Mouse (Mus musculus) liver, adult 10 weeks (tissue): ENCODE measurements around the gene Zfp710. TPM values are rescaled to one million over a fixed set of nuclear protein-coding genes. Genes with fewer than 3 reads are reported as not detected.

Experiments used
- polyA plus RNA-seq: library from polyadenylated mRNA; stranded (reverse); fragments of 350-450 nt; fragmentation: Illumina TruSeq; extraction: RNeasy Lipid Tissue Mini Kit (QIAGEN cat#74804); gene quantifications from one replicate; pipeline ENCODE4 v1.2.3, GENCODE M21; 2014; ENCODE audit warnings: low read depth, low replicate concordance

Gene Zfp710
- 0.64 TPM for polyA plus RNA-seq

GRCm38 (mm10) chr7:80024521-80025390, at the start of gene Zfp710:
Gene Zfp710, plus strand, starts transcription at chr7:80024814.

DNA sequence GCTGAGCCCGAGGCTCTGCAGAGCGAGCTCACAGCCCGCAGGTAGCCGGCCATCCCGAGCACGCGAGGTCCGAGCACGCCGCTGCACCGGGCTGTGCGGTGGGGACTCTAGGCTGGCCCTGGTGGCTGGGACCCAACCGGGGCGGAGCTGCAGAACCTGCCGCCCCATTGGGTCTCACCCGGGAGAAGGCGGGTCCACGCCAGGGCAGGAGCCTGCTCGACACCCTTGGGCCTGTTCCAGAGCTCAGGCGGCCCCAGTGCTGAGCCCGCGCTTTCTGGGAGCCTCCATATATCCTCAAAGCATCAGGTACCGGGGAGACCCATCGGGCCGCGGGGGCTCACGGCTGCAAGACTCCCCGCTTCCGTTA, 90.6 kb downstream of the Zfp710 start, which contains the start of gene Idh2:
TSS of gene Idh2 (minus strand) at position 169 of the 367 bp plus-strand sequence.

Other genes with a start within 250 kb of the Zfp710 start
- gene Mesp1, start 231.0 kb upstream of the Zfp710 start, polyA plus RNA-seq, result not detected
- gene Mesp2, start 214.1 kb upstream of the Zfp710 start, polyA plus RNA-seq, result not detected
- 26.7 TPM for gene Anpep, start 163.8 kb upstream of the Zfp710 start, polyA plus RNA-seq
- gene Ap3s2, start 104.2 kb upstream of the Zfp710 start, polyA plus RNA-seq, result 24.2 TPM
- 3.7 TPM for gene Arpin, start 89.5 kb upstream of the Zfp710 start, polyA plus RNA-seq
- 20.2 TPM for gene Idh2, start 90.6 kb downstream of the Zfp710 start, polyA plus RNA-seq
- 0.42 TPM for gene Sema4b, start 162.0 kb downstream of the Zfp710 start, polyA plus RNA-seq
- 18.7 TPM for gene Cib1, start 208.0 kb downstream of the Zfp710 start, polyA plus RNA-seq
- 1.2 TPM for gene Gdpgp1, start 208.1 kb downstream of the Zfp710 start, polyA plus RNA-seq
- gene Ttll13, start 221.6 kb downstream of the Zfp710 start, polyA plus RNA-seq, result 0.24 TPM
- 8.6 TPM for gene Ngrn, start 236.4 kb downstream of the Zfp710 start, polyA plus RNA-seq
- gene Vps33b, start 244.8 kb downstream of the Zfp710 start, polyA plus RNA-seq, result 2.4 TPM